Mouse (Mus musculus) layer of hippocampus, adult 18-20 months (tissue): ENCODE results near the gene Sox18. TPM values are rescaled to one million over a fixed set of nuclear protein-coding genes. Genes with fewer than 3 reads are reported as not detected.

Experiments
- DNase-seq, 2 experiments: peaks; one replicate each; pipeline ENCODE4 v3.0.0; 2022; ENCODE audit warnings: low spot score in 2 of 2
- total RNA-seq, 2 experiments: library from RNA; stranded (reverse); gene quantifications; 2 replicates each; pipeline ENCODE4 v1.2.3; 2021

Gene Sox18
- total RNA-seq, 2 experiments from 2014 or later, result 11.3 to 12.6 TPM

GRCm38 (mm10) chr2:181681978-181682377 is 10.5 kb upstream of the Sox18 start:
- no peak for DNase-seq

GRCm38 (mm10) chr2:181680716-181681117 is 9.3 kb upstream of the Sox18 start:
- DNase-seq, result peak in 1 of 2 experiments; percentile 46

- DNase-seq, result peak; percentile 58 to 72
These were observed 8.7 kb upstream of the Sox18 start, which contains the start of gene Tcea2 for GRCm38 (mm10) chr2:181679951-181680715. TSS of gene Tcea2 (plus strand) at chr2:181680310.

GRCm38 (mm10) chr2:181678780-181679179 is 7.3 kb upstream of the Sox18 start:
- peak; percentile 76 to 88 for DNase-seq

- DNase-seq, result no peak
These were observed 6.3 kb upstream of the Sox18 start for GRCm38 (mm10) chr2:181677755-181678098.

- DNase-seq, result peak in 1 of 2 experiments; percentile 50
These were observed 5.8 kb upstream of the Sox18 start for GRCm38 (mm10) chr2:181677096-181677754.

GRCm38 (mm10) chr2:181676424-181676823 is 5.0 kb upstream of the Sox18 start:
- DNase-seq, result no peak

GRCm38 (mm10) chr2:181675454-181675853 is 4.0 kb upstream of the Sox18 start:
- DNase-seq, result peak in 1 of 2 experiments; percentile 54

GRCm38 (mm10) chr2:181674934-181675333 is 3.5 kb upstream of the Sox18 start:
- DNase-seq, result no peak

- DNase-seq, result no peak
These were observed 2.1 kb upstream of the Sox18 start for GRCm38 (mm10) chr2:181673501-181673900.

- no peak for DNase-seq
These were observed 544 bp upstream of the Sox18 start for GRCm38 (mm10) chr2:181671984-181672383.

- DNase-seq, result no peak
These were observed 528 bp downstream of the Sox18 start for GRCm38 (mm10) chr2:181670913-181671311.

GRCm38 (mm10) chr2:181670285-181670912 is 1.0 kb downstream of the Sox18 start:
- DNase-seq, result no peak

GRCm38 (mm10) chr2:181663298-181663630 is 8.2 kb downstream of the Sox18 start:
- no peak for DNase-seq

GRCm38 (mm10) chr2:181662620-181663297 is 8.7 kb downstream of the Sox18 start:
- DNase-seq, result no peak

GRCm38 (mm10) chr2:181659609-181660055 is 11.8 kb downstream of the Sox18 start:
- peak; percentile 81 to 91 for DNase-seq

GRCm38 (mm10) chr2:181658930-181659555 is 12.4 kb downstream of the Sox18 start:
- peak in 1 of 2 experiments; percentile 77 for DNase-seq

- no peak for DNase-seq
These were observed 12.9 kb downstream of the Sox18 start for GRCm38 (mm10) chr2:181658528-181658927.

- DNase-seq, result peak in 1 of 2 experiments; percentile 53
These were observed 14.0 kb downstream of the Sox18 start for GRCm38 (mm10) chr2:181657441-181657840.

- no peak for DNase-seq
These were observed 14.7 kb downstream of the Sox18 start, which contains the start of gene Gm29797 for GRCm38 (mm10) chr2:181656734-181657133. TSS of gene Gm29797 (plus strand) at chr2:181657034.

- DNase-seq, result no peak
These were observed 17.9 kb downstream of the Sox18 start for GRCm38 (mm10) chr2:181653523-181653922.
